Mouse (Mus musculus) kidney, adult 11 months (tissue): Measurements from ENCODE around the gene Rab3b.
A peak's percentile ranks its signal among the peaks of the same experiment; 100 is the strongest.

Experiments used
- DNase-seq: peaks from one replicate; pipeline ENCODE4 v3.0.0; 2022

Gene Rab3b

DNA sequence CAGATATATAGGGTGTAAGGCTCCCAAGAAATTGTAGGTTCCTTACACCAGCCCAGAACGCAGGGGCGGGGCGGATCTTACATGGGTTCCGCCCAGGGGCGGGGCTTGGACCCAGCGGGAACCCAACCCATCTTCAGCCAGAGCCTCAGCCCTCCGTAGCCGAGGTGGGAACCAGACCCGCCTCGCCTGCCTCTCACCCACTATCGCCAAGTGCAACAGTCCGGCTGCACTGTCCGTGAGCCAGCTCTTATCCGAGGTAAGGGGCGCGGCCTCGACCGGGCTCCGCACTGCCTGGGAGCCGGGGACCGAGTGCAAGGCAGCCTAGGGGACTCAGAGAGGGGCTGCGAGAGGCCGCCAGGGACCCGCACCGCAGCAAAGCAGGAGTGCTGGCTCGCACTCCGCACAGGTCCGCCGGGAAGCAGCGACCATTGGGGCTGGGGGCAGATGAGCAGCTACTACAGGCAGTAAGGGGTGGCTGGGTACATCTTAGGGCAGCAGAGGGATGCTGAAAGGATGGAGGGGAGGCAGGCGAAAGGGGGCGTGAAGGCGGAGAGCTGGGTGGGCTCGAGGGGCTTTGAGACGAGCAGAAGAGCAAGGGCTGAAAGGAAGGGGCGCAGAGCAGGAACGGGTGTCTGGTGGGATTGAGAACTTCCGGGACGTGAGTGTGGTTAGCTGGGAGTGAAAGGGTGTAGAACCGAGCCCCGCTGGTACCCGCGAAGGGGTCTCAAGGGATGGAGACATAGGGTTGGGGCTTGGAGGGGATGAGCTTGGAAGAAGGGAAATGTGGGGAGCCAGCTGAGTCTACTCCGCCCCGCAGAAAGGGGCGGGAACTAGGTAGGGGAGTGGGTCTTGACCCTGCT lies at the start of gene Rab3b:
Rab3b (plus strand) TSS at position 101 of the 860 bp plus-strand sequence.
- peak; percentile 17 for DNase-seq

GRCm38 (mm10) chr4:108830698-108831097 lies 48.2 kb upstream of the Rab3b start:
- no peak for DNase-seq

- DNase-seq = peak; percentile 89
These were observed 45.7 kb upstream of the Rab3b start, which contains the start of gene Btf3l4 for GRCm38 (mm10) chr4:108832916-108833827. Btf3l4 (minus strand) TSS chr4:108833614.

DNA sequence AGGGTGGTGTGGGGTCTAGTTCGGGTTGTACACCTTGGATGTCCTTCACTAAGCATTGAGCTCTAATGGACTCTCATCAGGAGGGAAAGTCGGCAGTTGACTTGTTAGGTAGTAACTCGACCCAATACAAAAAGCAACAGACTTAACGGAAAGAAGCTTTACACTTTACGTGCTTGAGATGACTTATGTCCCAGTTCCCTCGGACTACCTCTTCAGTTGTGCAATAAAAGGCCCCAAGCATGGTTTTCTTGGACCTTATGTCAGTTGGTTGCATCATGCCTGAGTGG lies 45.1 kb upstream of the Rab3b start:
- DNase-seq = no peak

DNA sequence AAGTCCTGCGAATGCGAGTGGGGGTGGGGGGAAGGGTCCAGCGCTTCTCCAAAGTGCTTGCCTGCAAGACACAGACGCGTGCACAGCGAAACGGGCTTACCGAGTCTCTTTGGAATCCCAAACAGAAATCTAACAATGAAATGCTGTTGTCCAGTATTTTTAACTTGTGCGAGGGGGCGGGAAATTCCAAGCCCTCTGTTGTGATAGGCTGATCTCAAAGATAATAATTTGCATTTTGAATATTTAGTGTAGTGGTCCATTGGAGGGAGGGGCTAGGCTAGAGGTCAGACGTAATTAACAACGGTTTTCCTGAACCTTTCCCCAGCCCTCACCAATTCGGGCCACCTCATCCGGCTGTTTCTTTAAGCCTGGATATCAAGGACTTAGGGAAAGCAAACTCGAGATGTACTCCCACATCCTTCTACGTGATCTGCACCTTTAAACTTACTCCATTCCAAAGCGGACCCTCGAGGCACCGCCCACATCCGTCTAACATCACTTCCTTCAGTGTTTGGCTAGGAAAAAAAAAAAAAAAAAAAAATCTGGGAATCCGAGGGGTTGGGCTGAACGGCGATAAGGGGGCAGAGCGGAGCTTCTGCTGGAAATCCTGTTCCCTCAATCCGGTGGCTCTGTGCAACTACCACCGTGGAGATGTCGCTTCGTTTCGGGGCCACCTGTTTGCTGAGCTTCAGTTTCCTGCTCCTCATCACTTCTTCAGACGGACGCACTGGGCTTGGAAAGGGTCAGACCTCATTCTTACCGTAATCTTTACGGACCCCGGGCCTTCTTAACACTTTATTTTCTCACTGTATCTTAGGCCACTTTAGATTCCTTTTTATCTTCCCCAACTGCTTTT lies 44.5 kb upstream of the Rab3b start, which contains the start of gene Txndc12:
Txndc12 (plus strand) TSS at position 487 of the 856 bp plus-strand sequence.
- DNase-seq = peak; percentile 93

GRCm38 (mm10) chr4:108834971-108835311 lies 43.9 kb upstream of the Rab3b start:
- no peak for DNase-seq

DNA sequence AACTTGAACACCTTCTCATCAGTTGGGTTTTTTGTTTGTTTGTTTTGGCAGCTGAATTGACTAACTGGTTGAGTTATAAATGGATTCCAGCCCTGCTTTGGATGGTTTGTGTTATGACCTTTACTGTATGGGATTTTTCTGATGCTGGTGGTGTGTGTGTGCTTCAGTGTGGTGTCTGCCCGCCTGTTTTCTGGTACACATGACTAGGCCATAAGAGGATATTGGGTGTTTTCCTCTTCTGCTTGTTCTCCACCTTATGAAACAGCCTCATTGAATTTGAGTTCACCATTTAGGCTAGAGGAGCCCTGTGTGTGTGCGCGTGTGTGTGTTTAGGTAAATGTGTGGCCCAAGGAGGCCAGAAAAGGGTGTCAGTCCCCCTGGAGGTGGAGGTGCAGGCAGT lies 43.4 kb upstream of the Rab3b start:
- DNase-seq = peak; percentile 16

DNA sequence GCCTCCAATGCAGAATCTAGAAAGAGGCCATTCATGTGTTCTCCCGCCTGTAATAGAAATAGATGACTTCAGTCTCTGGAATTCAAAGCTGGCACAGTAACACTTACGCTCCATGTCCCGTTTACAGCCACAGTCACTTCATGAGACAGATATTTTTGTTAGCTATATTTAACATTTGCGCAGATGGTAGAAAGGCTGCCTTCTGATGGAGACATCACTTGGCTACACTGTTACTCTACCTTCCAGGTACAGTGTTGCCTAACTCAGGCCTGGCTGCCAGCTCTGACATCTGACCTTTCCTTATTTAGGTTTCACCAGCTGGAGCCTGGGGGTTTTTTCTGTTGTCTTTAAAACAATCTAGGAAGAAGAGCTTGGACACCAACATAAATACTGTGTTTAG lies 40.8 kb upstream of the Rab3b start:
- no peak for DNase-seq

DNA sequence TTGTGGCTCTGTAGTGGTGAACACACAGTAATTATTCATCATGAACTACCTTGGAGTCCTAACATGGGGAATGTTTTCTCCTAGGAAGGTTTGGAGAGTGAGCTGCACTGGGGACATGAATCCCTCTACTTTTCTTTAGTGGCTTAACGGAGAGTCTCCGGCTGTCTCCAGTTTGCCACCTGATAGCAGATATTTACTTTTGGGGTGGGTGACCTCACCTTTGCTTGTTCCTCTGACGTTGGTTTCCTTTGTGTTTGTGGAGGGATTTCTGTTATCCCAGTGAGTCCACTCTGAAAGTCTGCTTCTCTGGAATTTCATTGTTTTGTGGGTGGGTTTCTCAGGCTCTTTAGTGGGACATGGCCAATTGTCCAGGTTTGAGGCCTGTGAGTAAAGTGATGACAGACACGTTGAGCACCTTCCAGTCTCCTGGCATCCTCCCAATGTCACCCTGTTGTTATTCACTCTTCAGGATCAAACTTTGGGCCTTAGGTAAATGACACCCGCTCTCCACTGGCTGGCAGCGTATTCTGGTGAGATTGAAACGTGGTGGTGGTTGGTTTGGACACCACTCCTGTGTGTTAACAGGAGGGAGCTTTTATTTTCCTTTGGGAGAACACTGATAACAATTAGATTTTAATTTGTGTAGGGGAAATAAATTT lies 36.8 kb upstream of the Rab3b start:
- no peak for DNase-seq

DNA sequence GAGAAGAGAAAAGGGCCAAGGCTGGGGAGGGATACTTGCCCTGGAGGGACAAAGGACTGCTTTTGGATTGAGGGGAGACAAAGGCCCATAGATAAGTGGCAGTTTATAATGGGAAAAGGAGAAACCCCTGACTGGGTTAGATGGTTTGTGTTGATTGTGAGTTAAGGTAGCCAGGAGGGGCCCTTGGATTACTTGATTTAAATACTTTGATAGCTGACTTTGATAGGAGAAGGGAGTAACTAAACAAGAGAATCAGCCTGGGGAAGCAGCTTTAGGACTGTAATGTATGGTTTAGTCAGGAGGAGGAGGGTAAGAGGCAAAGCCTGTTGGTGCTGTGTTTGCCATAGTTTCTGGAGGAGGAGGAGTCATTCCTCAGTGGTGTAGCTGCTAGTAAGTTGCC lies 35.5 kb upstream of the Rab3b start:
- DNase-seq = no peak

GRCm38 (mm10) chr4:108845824-108846569 lies 32.9 kb upstream of the Rab3b start:
- DNase-seq = no peak

GRCm38 (mm10) chr4:108847715-108848504 lies 31.0 kb upstream of the Rab3b start, which contains the start of gene Kti12:
Kti12 (plus strand) TSS chr4:108847785.
- peak; percentile 83 for DNase-seq

DNA sequence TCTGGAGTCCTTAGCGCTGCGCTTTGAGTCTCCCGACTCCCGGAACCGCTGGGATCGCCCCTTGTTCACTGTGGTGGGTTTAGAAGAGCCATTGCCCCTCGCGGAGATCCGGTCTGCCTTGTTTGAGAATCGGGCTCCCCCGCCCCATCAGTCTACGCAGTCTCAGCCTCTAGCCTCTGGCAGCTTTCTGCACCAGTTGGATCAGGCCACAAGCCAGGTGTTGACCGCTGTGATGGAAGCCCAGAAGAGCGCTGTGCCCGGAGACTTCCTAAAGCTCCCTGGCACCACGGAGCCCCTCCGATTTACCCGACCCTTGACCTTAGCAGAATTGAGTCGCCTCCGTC lies 30.4 kb upstream of the Rab3b start, which contains the start of gene A730015C16Rik:
A730015C16Rik (minus strand) TSS at position 115 of the 344 bp plus-strand sequence.
- DNase-seq = no peak

- DNase-seq = no peak
These were observed 12.1 kb upstream of the Rab3b start for GRCm38 (mm10) chr4:108866806-108867205.

GRCm38 (mm10) chr4:108869730-108870374 lies 9.0 kb upstream of the Rab3b start:
- peak; percentile 70 for DNase-seq

DNA sequence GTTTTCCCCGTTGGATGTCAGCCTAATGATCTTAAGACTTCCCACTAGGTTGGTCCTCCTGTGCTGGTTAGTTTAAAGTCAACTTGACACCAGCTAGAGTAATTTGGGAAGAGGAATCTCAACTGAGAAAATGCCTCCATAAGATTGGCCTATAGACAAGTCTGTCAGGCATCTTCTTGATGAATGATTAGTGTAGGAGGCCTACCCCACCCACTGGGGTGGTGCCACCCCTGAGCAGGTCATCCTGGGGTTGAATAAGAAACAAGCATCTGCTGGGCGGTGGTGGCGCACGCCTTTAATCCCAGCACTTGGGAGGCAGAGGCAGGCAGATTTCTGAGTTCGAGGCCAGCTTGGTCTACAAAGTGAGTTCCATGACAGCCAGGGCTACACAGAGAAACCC lies 5.1 kb upstream of the Rab3b start:
- DNase-seq = no peak

- no peak for DNase-seq
These were observed 962 bp upstream of the Rab3b start for GRCm38 (mm10) chr4:108877901-108878300.

DNA sequence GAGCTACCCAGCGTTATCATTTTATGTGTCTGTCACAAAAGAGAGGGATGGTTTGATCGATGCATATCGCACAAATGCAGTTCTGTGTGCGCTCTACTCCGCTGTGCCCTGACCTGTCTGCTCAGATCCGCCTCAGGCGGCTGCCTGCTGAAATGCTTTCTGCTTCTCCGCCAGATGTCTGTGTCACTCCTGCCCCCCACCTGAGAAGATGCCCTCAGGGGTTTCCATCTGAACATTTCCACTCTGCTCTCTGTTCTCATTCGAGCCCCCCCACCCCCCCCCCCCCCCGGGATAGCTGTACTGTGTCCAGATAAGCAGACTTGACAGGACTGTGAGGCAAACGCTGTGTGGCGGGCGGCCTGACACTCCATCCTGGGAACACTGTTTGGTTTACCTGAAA lies 5.0 kb downstream of the Rab3b start:
- no peak for DNase-seq

DNA sequence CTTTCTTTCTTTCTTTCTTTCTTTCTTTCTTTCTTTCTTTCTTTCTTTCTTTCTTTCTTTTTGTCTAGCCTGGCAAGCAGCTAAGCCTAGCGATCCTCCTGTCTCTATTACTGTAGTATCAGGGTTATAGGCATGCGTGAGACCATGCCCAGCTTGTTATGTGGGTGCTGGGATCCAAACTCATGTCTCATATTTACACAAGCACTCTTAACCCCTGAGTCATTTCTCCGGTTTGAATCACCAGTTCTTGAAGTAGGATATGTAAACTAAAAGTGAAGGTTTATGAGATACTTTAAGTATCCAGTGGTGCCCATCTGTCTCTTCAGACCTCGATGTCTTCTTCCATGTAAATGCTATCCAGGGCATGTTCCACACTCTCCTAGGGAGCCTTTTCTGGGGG lies 8.6 kb downstream of the Rab3b start:
- DNase-seq = no peak

DNA sequence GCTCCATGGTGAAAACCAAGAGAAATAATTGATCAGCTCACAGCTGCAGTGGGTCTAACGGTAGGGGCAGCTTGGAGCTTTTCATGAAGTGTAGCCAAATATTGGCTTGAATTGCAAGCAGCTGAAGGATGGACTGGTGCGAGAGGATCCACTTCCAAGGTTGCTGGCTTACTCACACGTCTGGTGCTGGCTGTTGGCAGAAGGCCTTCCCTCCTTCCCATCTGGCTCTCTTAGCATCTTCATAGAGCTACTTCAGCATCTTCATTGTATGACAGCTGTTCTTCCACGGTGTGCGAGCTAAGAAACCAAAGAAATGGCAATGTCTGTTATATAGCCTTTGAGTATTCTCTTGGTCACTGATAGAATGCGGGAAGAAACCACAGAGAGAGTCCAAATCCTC lies 12.0 kb downstream of the Rab3b start:
- no peak for DNase-seq
